Mouse (Mus musculus) neural tube, embryonic 11.5 days (tissue): ENCODE measurements around the gene Gm9044. TPM values are rescaled to one million over a fixed set of nuclear protein-coding genes. Genes with fewer than 3 reads are reported as not detected.
"Not testable (repeated sequence)": the region's sequence is repeated elsewhere in the genome, so short reads cannot be mapped to it uniquely, and the experiment has no call there.

ENCODE experiments used
- ATAC-seq: fragments of 200-750 bp; cut with Nextera tagmentation; 2 replicates; pipeline ENCODE4 v1.8.0; 2017; ENCODE audit warnings: moderate number of reproducible peaks, mild to moderate bottlenecking, moderate TSS enrichment, moderate library complexity; ENCODE audit not compliant: insufficient read depth, low FRiP score, low TSS enrichment
- DNase-seq: peaks from one replicate; pipeline ENCODE4 v3.0.0-alpha.2; 2015; ENCODE audit warnings: low spot score
- H3K27ac ChIP-seq: fragments of 300-500 bp; sonication (generic); 2 replicates; pipeline ENCODE4 v1.5.1; 2014; ENCODE audit warnings: low read depth, mild to moderate bottlenecking, low read length
- H3K27me3 ChIP-seq: fragments of 300-500 bp; sonication (generic); 2 replicates; pipeline ENCODE4 v1.6.1; 2014; ENCODE audit warnings: mild to moderate bottlenecking, low read length, mixed read lengths; ENCODE audit not compliant: control insufficient read depth, insufficient read depth
- H3K36me3 ChIP-seq: fragments of 300-500 bp; sonication (generic); 2 replicates; pipeline ENCODE4 v1.6.1; 2014; ENCODE audit warnings: mild to moderate bottlenecking, low read length, moderate library complexity, mixed read lengths; ENCODE audit not compliant: control insufficient read depth, insufficient read depth
- H3K4me1 ChIP-seq: fragments of 300-500 bp; sonication (generic); 2 replicates; pipeline ENCODE4 v1.6.1; 2014; ENCODE audit warnings: low read length, mixed read lengths; ENCODE audit not compliant: control insufficient read depth, insufficient read depth
- H3K4me2 ChIP-seq: fragments of 300-500 bp; sonication (generic); 2 replicates; pipeline ENCODE4 v1.6.1; 2014; ENCODE audit warnings: low read depth, mild to moderate bottlenecking, moderate library complexity
- H3K4me3 ChIP-seq: fragments of 300-500 bp; sonication (generic); 2 replicates; pipeline ENCODE4 v1.5.1; 2014; ENCODE audit warnings: low read depth, low read length
- H3K9ac ChIP-seq: fragments of 300-500 bp; sonication (generic); 2 replicates; pipeline ENCODE4 v1.6.1; 2014; ENCODE audit warnings: mild to moderate bottlenecking, low read length
- H3K9me3 ChIP-seq: fragments of 300-500 bp; sonication (generic); 2 replicates; pipeline ENCODE4 v1.6.1; 2016; ENCODE audit warnings: low read length; ENCODE audit not compliant: control insufficient read depth
- WGBS: fragments of 180-500 bp; shearing (Covaris S2); extraction: QIAGEN DNeasy Blood & Tissue Kit; methylation state at CpG from one replicate; pipeline ENCODE4 v1.1.7; 2014; 5-methylcytosine and 5-hydroxymethylcytosine counted together
- polyA plus RNA-seq: library from polyadenylated mRNA; unstranded; fragments of >200 nt; fragmentation: Nextera tagmentation; extraction: Ambion mirVana; gene quantifications from 2 replicates; pipeline ENCODE4 v1.2.1, GENCODE M21; 2014

Gm9044 gene
- polyA plus RNA-seq, 1 experiment from 2014 or later: not detected

- H3K36me3 ChIP-seq, H3K27me3 ChIP-seq, DNase-seq, H3K9me3 ChIP-seq, H3K4me2 ChIP-seq, H3K9ac ChIP-seq, ATAC-seq, H3K4me3 ChIP-seq, H3K4me1 ChIP-seq, H3K27ac ChIP-seq: not testable (repeated sequence)
- WGBS: 50% methylated on average over 2 of the region's 2 CpGs
These were observed 30.1 kb downstream of the Gm9044 start for GRCm38 (mm10) chr10:118302133-118302532.

- DNase-seq (no peak), ATAC-seq (no peak)
- 92% methylated on average over 6 of the region's 6 CpGs for WGBS
- no peak within 1 kb of the TSS for H3K4me2 ChIP-seq
- H3K9ac ChIP-seq: no peak within 1 kb of the TSS
- no peaks in the 10 kb centered on the region for H3K9me3 ChIP-seq
- no peaks in the 10 kb centered on the region for H3K36me3 ChIP-seq
- no peak within 1 kb of the TSS for H3K4me3 ChIP-seq
- H3K27me3 ChIP-seq: no peaks in the 10 kb centered on the region
- no peaks in the 10 kb centered on the region for H3K4me1 ChIP-seq
- no peak within 1 kb of the TSS for H3K27ac ChIP-seq
These were observed 37.3 kb downstream of the Gm9044 start, which contains the start of gene Iltifb for GRCm38 (mm10) chr10:118294938-118295337. Iltifb (minus strand) TSS chr10:118295038.

GRCm38 (mm10) chr10:118283016-118283415 is 49.2 kb downstream of the Gm9044 start:
- not testable (repeated sequence) for H3K36me3 ChIP-seq, H3K27ac ChIP-seq, H3K4me1 ChIP-seq, H3K4me3 ChIP-seq, H3K9ac ChIP-seq, H3K27me3 ChIP-seq, H3K9me3 ChIP-seq, DNase-seq, H3K4me2 ChIP-seq, ATAC-seq
- 92% methylated on average over 2 of the region's 5 CpGs for WGBS

GRCm38 (mm10) chr10:118282565-118282964 is 49.6 kb downstream of the Gm9044 start:
- not testable (repeated sequence) for DNase-seq, H3K9me3 ChIP-seq, H3K4me2 ChIP-seq, ATAC-seq, H3K36me3 ChIP-seq, H3K9ac ChIP-seq, H3K27ac ChIP-seq, H3K4me3 ChIP-seq, H3K4me1 ChIP-seq, H3K27me3 ChIP-seq
- WGBS: 78% methylated on average over 4 of the region's 7 CpGs

Other genes starting within 250 kb of the Gm9044 start
- 51.2 and 55.3 TPM in 2 replicates for gene Mdm1, start 190.6 kb downstream of the Gm9044 start, polyA plus RNA-seq
- gene Il22, start 127.5 kb downstream of the Gm9044 start, polyA plus RNA-seq: 0.22 TPM in 1 of 2 replicates, not detected in the other
- 0.16 TPM in 1 of 2 replicates, not detected in the other for gene Gm32717, start 91.6 kb downstream of the Gm9044 start, polyA plus RNA-seq
- gene Gm32802, start 73.7 kb downstream of the Gm9044 start, polyA plus RNA-seq: 0.16 TPM in 1 of 2 replicates, not detected in the other
- gene Iltifb, start 37.4 kb downstream of the Gm9044 start, polyA plus RNA-seq: not detected in 2 replicates
- not detected in 2 replicates for gene Gm9040, start 5.4 kb downstream of the Gm9044 start, polyA plus RNA-seq
- not detected in 2 replicates for gene Gm9045, start 5.4 kb upstream of the Gm9044 start, polyA plus RNA-seq
- gene Gm9046, start 10.8 kb upstream of the Gm9044 start, polyA plus RNA-seq: not detected in 2 replicates
- gene Gm9048, start 16.3 kb upstream of the Gm9044 start, polyA plus RNA-seq: not detected in 2 replicates
- gene Gm9049, start 21.7 kb upstream of the Gm9044 start, polyA plus RNA-seq: not detected in 2 replicates
- not detected in 2 replicates for gene Ifng, start 108.6 kb upstream of the Gm9044 start, polyA plus RNA-seq